Mouse (Mus musculus) spleen, adult 10 weeks (tissue): ENCODE measurements around the gene Gm13275. TPM values are rescaled to one million over a fixed set of nuclear protein-coding genes. Genes with fewer than 3 reads are reported as not detected.

ENCODE experiments used
- polyA plus RNA-seq: library from polyadenylated mRNA; stranded (reverse); fragments of 350-450 nt; fragmentation: Illumina TruSeq; extraction: RNeasy Lipid Tissue Mini Kit (QIAGEN cat#74804); gene quantifications from one replicate; pipeline ENCODE4 v1.2.3, GENCODE M21; 2015; ENCODE audit warnings: low replicate concordance; ENCODE audit not compliant: insufficient read depth

Gene Gm13275
- polyA plus RNA-seq, 1 experiment from 2014 or later, result not detected

Other genes starting within 250 kb of the Gm13275 start
- not detected for gene Ifna15, start 236.2 kb upstream of the Gm13275 start, polyA plus RNA-seq
- gene Ifna14, start 222.7 kb upstream of the Gm13275 start, polyA plus RNA-seq, result not detected
- not detected for gene Ifna9, start 202.1 kb upstream of the Gm13275 start, polyA plus RNA-seq
- gene Ifna12, start 191.1 kb upstream of the Gm13275 start, polyA plus RNA-seq, result not detected
- gene C87499, start 160.1 kb upstream of the Gm13275 start, polyA plus RNA-seq, result not detected
- not detected for gene Ifna13, start 150.0 kb upstream of the Gm13275 start, polyA plus RNA-seq
- gene Ifna16, start 117.6 kb upstream of the Gm13275 start, polyA plus RNA-seq, result not detected
- not detected for gene Ifna2, start 110.6 kb upstream of the Gm13275 start, polyA plus RNA-seq
- gene Ifnab, start 103.1 kb upstream of the Gm13275 start, polyA plus RNA-seq, result not detected
- gene Gm26566, start 72.7 kb upstream of the Gm13275 start, polyA plus RNA-seq, result not detected
- gene Klhl9, start 72.0 kb upstream of the Gm13275 start, polyA plus RNA-seq, result 49.2 TPM
- not detected for gene Gm13271, start 39.6 kb upstream of the Gm13275 start, polyA plus RNA-seq
- not detected for gene Gm13283, start 34.4 kb upstream of the Gm13275 start, polyA plus RNA-seq
- not detected for gene Gm13290, start 20.7 kb upstream of the Gm13275 start, polyA plus RNA-seq
- not detected for gene Gm13289, start 17.6 kb upstream of the Gm13275 start, polyA plus RNA-seq
- gene Gm13272, start 14.6 kb upstream of the Gm13275 start, polyA plus RNA-seq, result not detected
- gene Ifnz, start 12.4 kb upstream of the Gm13275 start, polyA plus RNA-seq, result not detected
- gene Gm13276, start 8.8 kb upstream of the Gm13275 start, polyA plus RNA-seq, result not detected
- gene Gm13277, start 5.9 kb upstream of the Gm13275 start, polyA plus RNA-seq, result not detected
- not detected for gene Gm13278, start 2.9 kb upstream of the Gm13275 start, polyA plus RNA-seq
- gene Gm13279, start 2.9 kb downstream of the Gm13275 start, polyA plus RNA-seq, result not detected
- not detected for gene Gm13285, start 5.2 kb downstream of the Gm13275 start, polyA plus RNA-seq
- not detected for gene Gm13287, start 8.8 kb downstream of the Gm13275 start, polyA plus RNA-seq
- not detected for gene Gm13288, start 11.0 kb downstream of the Gm13275 start, polyA plus RNA-seq
- not detected for gene Ifna7, start 21.7 kb downstream of the Gm13275 start, polyA plus RNA-seq
- gene Ifna11, start 25.5 kb downstream of the Gm13275 start, polyA plus RNA-seq, result not detected
- not detected for gene Ifna6, start 32.9 kb downstream of the Gm13275 start, polyA plus RNA-seq
- gene Ifna5, start 41.0 kb downstream of the Gm13275 start, polyA plus RNA-seq, result not detected
- gene Ifna4, start 47.4 kb downstream of the Gm13275 start, polyA plus RNA-seq, result not detected
- gene Ifna1, start 55.6 kb downstream of the Gm13275 start, polyA plus RNA-seq, result not detected
- not detected for gene Ifne, start 85.7 kb downstream of the Gm13275 start, polyA plus RNA-seq